Mouse (Mus musculus): ENCODE results near the gene Emp2. TPM values are rescaled to one million over a fixed set of nuclear protein-coding genes. Genes with fewer than 3 reads are reported as not detected.
"Not testable (repeated sequence)": the region's sequence is repeated elsewhere in the genome, so short reads cannot be mapped to it uniquely, and the experiment has no call there.

Emp2 gene
- total RNA-seq, 2 experiments from 2014 or later, result 25.0 to 30.9 TPM

GRCm38 (mm10) chr16:10319914-10320569 lies 6.3 kb upstream of the Emp2 start:
- no peak for DNase-seq (ENCODE audit: low spot score in 2 of 2)

GRCm38 (mm10) chr16:10317197-10317544 lies 3.4 kb upstream of the Emp2 start:
- no peak for DNase-seq (ENCODE audit: low spot score in 2 of 2)

GRCm38 (mm10) chr16:10316493-10317196 lies 2.9 kb upstream of the Emp2 start:
- no peak for DNase-seq (ENCODE audit: low spot score in 2 of 2)

GRCm38 (mm10) chr16:10313226-10313625 lies 542 bp downstream of the Emp2 start:
- no peak for DNase-seq (ENCODE audit: low spot score in 2 of 2)

- no peak for DNase-seq (ENCODE audit: low spot score in 2 of 2)
Observed at GRCm38 (mm10) chr16:10311989-10312388, 1.8 kb downstream of the Emp2 start.

- no peak for DNase-seq (ENCODE audit: low spot score in 2 of 2)
Observed at GRCm38 (mm10) chr16:10311086-10311485, 2.7 kb downstream of the Emp2 start.

- DNase-seq (ENCODE audit: low spot score in 2 of 2), result no peak
Observed at GRCm38 (mm10) chr16:10310507-10310906, 3.3 kb downstream of the Emp2 start.

- no peak for DNase-seq (ENCODE audit: low spot score in 2 of 2)
Observed at GRCm38 (mm10) chr16:10307351-10307750, 6.4 kb downstream of the Emp2 start.

- DNase-seq (ENCODE audit: low spot score in 2 of 2), result no peak
Observed at GRCm38 (mm10) chr16:10306101-10306500, 7.7 kb downstream of the Emp2 start.

- DNase-seq (ENCODE audit: low spot score in 2 of 2), result no peak
Observed at GRCm38 (mm10) chr16:10301337-10301736, 12.4 kb downstream of the Emp2 start.

GRCm38 (mm10) chr16:10300231-10301186 lies 13.3 kb downstream of the Emp2 start:
- DNase-seq (ENCODE audit: low spot score in 2 of 2), result no peak

- no peak for DNase-seq (ENCODE audit: low spot score in 2 of 2)
Observed at GRCm38 (mm10) chr16:10299637-10300036, 14.1 kb downstream of the Emp2 start.

GRCm38 (mm10) chr16:10297696-10298644 lies 15.8 kb downstream of the Emp2 start:
- no peak for DNase-seq (ENCODE audit: low spot score in 2 of 2)

- no peak for DNase-seq (ENCODE audit: low spot score in 2 of 2)
Observed at GRCm38 (mm10) chr16:10288115-10288514, 25.7 kb downstream of the Emp2 start.

- no peak for DNase-seq (ENCODE audit: low spot score in 2 of 2)
Observed at GRCm38 (mm10) chr16:10286513-10287268, 27.1 kb downstream of the Emp2 start.

- no peak for DNase-seq (ENCODE audit: low spot score in 2 of 2)
Observed at GRCm38 (mm10) chr16:10281890-10282289, 31.9 kb downstream of the Emp2 start.

- peak; percentile 79 to 89 for DNase-seq (ENCODE audit: low spot score in 2 of 2)
Observed at GRCm38 (mm10) chr16:10280286-10280951, 33.3 kb downstream of the Emp2 start.

GRCm38 (mm10) chr16:10276778-10277177 lies 37.0 kb downstream of the Emp2 start:
- DNase-seq (ENCODE audit: low spot score in 2 of 2), result not testable (repeated sequence)

GRCm38 (mm10) chr16:10274465-10274864 lies 39.3 kb downstream of the Emp2 start:
- DNase-seq (ENCODE audit: low spot score in 2 of 2), result no peak

Data from layer of hippocampus, postnatal 14 days (tissue).